Mouse (Mus musculus): ENCODE measurements around the gene Stat5a. TPM values are rescaled to one million over a fixed set of nuclear protein-coding genes. Genes with fewer than 3 reads are reported as not detected.

Stat5a gene
- total RNA-seq, 2 experiments from 2014 or later, result 5.3 to 7.5 TPM

DNA sequence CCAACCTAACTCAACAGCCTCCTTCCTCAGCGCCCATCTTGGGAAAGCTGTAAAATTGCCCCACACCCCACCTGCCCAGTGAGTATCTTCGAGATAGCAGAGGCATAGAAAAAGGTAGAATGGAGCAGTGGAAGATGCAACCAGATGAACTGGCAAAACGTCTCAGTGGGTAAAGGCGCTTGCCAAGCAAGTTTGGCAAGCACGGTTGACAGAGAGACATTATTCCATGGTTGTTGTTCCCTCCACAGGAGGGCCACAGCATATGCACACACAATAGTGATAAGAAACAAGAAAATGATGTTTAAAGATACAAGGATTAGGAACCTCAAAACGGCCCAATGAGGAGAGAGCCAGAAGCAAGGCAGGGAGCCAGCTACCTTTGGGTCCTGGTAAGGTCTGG, 1.2 kb upstream of the Stat5a start:
- ATAC-seq (replicated peaks; ENCODE audit: low FRiP score, poor library complexity, severe bottlenecking), result no peak

DNA sequence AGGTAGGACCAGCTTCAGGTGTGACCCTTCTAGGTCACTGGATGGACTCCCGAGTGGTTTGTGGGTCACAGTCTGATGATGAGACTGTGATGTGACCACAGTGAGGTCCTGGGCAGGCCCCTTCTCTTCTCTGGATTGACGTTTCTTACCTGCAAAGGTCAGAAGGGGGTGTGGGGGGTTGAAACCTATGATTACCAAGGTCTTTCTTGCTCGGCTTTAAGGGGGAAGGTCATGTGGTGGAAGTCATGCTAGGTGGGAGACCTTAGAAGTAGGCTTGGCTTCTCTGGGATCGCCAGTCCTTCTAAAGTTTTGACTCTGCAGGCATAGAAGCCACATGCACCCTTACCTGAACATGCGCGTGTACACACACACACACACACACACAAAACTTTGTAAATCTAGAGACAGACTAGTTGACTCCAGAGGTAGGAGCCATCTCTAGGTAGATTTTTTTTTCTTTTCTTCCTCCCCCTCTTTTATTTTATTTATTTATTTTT, 476 bp downstream of the Stat5a start:
- no peak for ATAC-seq (replicated peaks; ENCODE audit: low FRiP score, poor library complexity, severe bottlenecking)

DNA sequence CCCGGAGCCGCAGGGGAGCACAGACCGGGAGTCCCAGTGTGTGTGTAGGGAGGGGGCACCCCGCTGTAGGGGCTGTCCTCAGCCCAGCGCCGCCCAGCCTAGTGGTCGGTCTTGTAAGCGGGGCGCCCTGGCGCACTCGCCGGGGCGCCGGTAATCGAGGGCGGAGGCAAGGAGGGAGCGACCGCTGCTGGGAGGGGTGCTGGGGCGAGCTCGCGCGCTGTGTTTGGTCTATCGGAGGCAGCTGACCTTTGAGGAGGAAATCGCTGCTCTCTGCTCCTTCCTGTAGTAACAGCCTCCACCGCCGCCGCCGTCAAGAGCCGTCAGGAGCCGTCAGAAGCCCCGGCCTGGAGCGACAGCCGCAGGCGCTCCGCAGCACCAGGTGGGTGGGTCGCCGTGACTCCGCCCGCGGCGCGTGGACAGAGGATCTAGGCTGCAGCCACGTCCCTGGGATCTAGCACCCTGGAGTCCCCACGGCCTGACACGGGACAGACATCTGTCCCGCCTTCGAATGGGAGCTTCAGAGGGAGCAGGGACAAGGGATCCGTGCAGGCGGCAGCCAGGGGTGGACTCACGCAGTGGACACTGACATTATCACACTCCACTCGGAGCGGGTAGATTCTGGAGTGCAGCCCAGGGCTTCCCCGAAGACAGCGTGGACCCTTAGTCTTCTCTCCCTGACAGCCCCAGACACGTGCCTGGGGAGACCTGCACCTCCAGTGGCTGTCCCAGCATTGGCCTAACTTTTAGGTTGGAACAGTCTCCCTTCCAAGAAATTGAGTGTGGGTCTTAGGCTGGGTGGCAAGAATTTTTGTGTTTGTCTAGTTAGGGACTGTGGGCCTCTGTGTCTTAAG, 1.3 kb downstream of the Stat5a start:
- ATAC-seq (replicated peaks; ENCODE audit: low FRiP score, poor library complexity, severe bottlenecking), result peak; percentile 74

DNA sequence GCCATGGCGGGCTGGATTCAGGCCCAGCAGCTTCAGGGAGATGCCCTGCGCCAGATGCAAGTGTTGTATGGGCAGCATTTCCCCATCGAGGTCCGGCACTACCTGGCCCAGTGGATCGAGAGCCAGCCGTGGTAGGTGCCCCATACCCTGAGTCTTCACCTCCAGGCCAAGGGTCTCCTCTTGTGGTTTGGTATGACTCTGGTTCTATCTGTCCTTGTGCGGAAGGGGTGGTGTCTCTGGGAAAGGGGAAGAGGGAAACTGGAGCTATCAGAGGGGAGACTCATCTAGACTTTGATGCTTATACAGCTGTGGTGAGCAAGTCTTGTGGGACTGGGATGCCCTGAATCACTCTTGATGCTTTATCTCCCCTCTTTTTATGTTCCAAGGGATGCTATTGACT, 2.2 kb downstream of the Stat5a start:
- ATAC-seq (replicated peaks; ENCODE audit: low FRiP score, poor library complexity, severe bottlenecking), result 0 out of 2 replicates have a peak, but pooled peaks have one; percentile 5

DNA sequence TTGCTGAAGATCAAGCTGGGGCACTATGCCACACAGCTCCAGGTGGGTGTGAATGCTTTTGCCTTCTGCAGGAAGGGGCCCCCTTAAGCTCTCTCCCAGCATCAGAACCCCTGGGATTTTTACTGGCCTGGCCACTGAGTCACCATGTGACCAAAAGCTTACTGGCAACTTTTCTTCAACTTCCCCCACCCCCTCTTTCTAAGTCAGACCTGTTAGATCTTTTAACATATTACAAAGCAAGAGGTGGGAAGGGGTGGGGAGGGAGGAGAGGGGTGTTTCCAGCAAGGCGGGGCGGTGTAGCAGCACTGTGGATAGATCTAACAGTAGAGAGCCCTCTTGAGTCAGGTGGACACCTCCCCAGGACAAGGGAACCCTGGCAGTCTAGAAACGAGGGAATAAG, 2.7 kb downstream of the Stat5a start:
- ATAC-seq (replicated peaks; ENCODE audit: low FRiP score, poor library complexity, severe bottlenecking), result no peak

DNA sequence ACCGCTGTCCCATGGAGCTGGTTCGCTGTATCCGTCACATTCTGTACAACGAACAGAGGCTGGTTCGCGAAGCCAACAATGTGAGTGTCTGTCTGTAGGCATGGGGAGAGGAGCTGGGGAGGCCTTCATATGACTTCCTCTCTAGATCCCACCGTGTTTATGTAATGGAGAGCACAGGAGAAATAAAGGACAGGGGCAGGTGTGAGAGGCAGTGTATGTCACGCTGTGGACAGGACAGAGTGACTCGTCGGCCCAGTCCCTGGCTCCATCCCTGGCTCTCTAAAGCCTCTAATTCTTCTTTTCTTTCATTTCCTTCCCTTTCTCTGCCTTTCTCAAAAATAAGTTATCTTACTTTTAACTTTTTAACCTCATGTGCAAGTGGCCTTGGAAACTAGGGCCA, 4.0 kb downstream of the Stat5a start:
- ATAC-seq (replicated peaks; ENCODE audit: low FRiP score, poor library complexity, severe bottlenecking), result no peak

DNA sequence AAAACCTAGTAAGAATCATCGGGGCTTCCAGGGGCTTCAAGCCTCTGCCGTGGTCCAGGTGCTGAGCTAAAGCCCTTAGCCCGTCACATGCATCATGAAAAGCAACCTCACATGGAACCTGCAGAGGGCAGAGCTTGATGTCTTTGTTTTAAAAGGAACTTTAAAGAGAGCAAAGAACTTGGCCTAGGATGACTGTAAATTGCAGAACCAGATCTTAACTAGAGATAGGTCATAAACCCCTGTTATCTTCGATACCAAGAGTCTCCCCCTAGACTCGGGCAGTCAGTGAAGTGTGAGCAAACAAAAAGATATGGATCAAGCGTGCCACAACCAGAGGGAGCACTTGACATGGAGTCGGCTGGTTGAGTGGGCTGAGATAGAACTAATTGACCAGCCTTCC, 6.5 kb downstream of the Stat5a start:
- no peak for ATAC-seq (replicated peaks; ENCODE audit: low FRiP score, poor library complexity, severe bottlenecking)

DNA sequence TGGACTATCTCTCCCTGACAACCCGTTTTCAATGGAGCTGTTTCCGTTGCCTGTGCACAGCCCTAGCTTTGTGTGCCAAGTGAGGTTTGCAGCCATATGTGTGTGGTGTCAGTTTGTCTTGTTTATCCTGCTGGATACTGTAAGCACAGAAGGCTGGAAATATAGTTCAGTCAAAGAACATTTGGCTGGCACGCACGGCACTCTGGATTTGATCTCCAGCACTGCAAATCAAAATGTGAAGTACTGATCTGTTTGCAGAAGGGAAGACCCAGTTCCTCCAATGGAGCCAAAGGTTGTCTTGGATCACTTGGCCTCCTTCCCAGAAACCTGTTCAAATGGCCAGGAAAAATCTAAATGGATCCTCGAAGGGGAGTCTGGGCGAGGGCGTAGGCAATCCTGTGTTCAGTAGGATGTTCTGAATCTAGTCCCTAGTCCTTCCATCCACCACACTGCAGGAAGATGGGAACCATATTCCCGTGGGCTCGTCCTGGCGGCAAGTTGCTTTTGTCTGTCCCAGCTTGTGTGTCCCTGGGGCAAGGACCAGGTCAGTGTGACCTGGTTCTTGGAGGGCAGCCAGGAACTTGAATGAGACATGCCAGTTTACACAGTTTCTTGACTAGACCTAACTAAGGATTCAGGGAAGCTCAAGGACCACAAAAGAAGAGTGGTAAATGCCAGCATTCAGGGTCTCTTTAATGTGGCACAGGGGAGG, 11.3 kb downstream of the Stat5a start:
- no peak for ATAC-seq (replicated peaks; ENCODE audit: low FRiP score, poor library complexity, severe bottlenecking)

DNA sequence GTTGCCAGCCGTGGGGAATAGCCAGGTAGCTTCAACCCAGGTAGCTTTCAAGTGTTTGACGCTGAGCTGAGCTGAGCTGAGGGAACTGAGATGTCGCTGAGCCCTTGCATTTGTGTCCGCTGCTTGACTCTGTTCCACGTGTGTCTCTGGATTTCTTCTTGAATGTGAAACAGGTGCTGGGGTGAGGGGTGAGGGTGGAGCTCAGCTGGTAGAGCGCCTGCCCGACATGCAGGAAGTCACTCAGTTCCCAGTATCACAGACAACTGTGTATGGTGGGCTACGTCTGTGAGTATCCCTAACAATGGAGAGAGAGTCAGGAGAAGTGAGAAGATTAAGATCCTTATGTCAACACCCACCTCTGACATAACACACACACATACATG, 11.8 kb downstream of the Stat5a start:
- no peak for ATAC-seq (replicated peaks; ENCODE audit: low FRiP score, poor library complexity, severe bottlenecking)

DNA sequence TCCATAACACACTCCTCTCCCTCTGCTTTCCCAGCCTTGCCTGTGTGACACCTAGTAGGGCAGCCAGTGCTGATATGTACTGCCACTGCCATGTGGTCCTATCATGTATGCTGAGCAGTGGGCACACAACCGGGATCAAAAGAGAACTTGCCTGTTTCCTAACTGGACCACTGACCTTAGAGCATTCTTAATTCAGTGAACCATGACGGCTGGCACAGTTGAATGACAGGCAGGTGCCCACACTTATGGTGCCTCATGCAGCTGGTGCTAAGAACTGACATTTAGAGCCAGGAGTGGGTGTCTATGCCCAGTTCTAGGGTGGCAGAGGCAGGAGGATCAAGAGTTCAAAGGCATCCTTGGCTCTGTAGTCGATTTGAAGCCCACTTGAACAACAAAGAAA, 16.6 kb downstream of the Stat5a start:
- no peak for ATAC-seq (replicated peaks; ENCODE audit: low FRiP score, poor library complexity, severe bottlenecking)

DNA sequence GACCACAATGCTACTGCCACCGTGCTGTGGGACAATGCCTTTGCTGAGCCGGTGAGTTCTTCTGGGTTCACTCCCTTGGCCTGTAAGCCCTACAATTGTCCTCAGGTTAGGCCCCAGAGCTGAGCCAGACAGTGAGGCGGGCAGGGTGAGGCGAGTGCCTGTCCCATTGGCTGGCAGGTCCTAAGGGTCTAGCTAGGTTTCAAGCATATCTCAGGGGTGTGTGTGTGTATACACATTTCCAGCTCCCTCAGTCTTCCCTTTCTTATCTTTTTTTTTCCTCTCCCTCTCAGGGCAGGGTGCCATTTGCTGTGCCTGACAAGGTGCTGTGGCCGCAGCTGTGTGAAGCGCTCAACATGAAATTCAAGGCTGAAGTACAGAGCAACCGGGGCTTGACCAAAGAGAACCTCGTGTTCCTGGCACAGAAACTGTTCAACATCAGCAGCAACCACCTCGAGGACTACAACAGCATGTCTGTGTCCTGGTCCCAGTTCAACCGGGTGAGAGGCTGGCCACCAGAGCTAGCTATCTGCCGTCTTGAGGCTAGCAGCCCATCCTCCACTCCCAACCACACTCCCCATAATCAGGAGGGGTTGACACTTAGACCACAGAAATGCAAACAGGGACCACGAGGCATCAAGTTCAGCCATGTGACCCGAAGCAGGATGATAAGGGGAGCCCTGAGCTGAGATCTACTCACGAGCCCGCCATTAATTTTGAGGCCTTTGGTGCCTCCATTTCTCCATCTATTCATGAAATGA, 20.3 kb downstream of the Stat5a start:
- ATAC-seq (replicated peaks; ENCODE audit: low FRiP score, poor library complexity, severe bottlenecking), result peak; percentile 57

DNA sequence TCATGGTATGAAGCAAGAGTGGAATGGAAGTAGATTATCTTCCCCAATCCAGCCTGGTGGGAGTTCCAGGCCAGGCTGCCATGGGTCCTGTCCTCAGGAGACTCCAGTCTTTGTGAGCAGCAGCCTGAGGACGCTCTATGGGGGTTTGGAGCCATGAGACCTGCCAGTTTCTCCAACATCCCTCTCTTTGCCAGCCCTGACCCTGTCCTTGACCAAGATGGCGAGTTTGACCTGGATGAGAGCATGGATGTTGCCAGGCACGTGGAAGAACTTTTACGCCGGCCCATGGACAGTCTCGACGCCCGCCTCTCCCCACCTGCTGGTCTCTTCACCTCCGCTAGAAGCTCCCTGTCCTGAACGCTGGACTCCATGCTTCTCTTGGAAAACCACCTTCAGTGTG, 24.5 kb downstream of the Stat5a start:
- no peak for ATAC-seq (replicated peaks; ENCODE audit: low FRiP score, poor library complexity, severe bottlenecking)

DNA sequence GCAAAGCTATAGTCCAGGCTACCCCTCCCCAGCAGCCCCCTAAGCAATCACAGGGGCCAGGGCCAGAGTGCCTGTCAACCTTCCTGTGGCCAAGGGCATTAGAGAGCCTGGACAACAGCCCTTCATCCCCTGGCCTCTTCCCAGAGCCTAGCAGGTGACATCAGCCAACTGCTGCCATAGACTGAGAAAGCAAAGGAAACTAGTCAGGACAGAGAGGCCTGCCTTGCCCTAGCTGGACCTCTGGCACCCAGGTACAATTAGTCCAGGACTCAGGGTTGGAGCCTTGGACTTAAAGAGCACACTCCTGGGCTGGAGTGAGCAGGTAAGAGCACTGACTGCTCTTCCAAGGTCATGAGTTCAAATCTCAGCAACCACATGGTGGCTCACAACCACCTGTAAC, 26.3 kb downstream of the Stat5a start:
- no peak for ATAC-seq (replicated peaks; ENCODE audit: low FRiP score, poor library complexity, severe bottlenecking)

DNA sequence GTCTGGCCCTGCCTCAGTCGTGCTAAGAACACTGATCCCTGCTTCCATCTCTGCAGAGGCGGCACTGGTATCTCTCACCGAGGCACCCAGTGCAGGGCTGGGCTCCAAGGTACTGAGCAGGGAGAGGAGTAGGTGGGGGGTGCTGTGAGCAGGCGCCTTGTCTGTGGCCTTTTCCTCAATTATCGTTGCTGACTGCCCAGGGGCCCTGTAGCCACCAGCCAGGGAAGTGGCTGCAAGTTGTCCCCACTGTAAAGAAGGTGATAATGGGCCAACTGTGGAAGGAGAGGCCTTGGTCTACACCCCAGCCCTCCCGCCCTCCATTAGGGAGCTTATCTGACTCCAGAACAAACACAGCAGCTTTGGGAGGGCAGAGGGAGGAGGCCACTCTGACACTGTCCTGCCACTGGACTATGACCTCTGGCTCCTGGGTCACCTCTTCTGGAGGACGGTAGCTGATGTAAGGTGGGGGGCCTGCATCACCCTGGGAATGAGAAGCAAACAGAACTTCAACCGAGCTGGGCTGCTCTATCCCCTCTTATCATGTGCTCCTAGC, 27.1 kb downstream of the Stat5a start:
- peak; percentile 71 for ATAC-seq (replicated peaks; ENCODE audit: low FRiP score, poor library complexity, severe bottlenecking)

DNA sequence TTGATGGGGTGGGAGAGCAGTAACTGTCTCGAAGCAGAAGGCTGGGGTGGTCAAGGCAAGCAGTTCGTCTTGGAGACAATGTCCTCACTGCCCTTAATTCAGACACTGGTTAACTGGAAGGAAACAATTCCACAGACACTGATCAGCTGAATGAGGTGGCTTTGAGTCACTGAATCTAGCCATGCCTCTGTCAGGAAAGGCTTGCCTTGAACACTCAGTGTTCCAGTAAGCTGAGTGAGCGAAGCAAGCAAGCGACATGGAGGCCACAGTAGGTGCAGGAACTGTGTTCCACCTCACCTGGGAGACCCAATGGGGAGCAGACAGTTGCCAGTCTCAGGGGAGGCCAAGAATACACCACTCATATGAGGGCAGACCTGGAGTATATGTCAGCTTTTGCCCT, 28.1 kb downstream of the Stat5a start:
- no peak for ATAC-seq (replicated peaks; ENCODE audit: low FRiP score, poor library complexity, severe bottlenecking)

DNA sequence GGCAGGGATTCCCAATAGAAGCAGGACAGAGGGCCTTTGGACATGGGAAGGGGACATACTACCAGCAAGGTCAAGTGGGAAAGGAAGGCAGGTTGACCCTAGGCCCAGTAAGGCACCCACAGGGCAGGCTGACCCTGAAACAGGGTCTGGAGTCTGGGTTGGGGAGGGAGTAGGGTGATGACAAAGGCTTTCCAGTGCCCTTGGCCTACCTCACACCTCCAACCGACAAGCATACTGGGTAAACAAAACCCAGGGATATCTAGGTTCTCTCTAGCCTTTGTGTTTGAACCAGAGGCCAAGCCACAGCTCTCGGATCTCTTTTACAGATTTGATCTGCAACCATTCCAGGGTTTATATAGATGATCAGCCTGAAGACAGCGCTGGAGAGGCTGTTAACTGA, 28.6 kb downstream of the Stat5a start:
- no peak for ATAC-seq (replicated peaks; ENCODE audit: low FRiP score, poor library complexity, severe bottlenecking)

DNA sequence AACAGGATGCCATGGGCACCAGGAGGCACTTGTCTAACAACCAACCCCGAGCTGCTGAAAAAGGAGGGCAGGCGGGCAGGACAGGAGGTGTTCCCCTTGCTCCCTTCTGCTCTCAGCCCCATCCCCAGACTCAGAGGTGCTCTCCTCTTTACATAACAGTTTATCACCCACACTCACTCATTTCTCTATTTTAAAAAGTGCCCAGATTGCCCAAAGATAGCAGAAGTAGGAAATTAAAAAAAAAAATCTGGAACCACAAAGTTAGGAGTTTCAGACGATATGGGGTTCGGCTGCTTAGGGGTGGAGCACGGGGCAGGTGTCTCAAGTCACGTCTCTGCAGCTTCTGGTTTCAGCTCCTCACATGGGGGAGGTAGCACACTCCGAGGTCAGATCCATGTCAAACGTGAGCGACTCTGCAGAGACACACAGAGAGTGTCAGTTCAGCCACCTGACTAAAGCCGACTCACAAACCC, 29.2 kb downstream of the Stat5a start:
- no peak for ATAC-seq (replicated peaks; ENCODE audit: low FRiP score, poor library complexity, severe bottlenecking)

DNA sequence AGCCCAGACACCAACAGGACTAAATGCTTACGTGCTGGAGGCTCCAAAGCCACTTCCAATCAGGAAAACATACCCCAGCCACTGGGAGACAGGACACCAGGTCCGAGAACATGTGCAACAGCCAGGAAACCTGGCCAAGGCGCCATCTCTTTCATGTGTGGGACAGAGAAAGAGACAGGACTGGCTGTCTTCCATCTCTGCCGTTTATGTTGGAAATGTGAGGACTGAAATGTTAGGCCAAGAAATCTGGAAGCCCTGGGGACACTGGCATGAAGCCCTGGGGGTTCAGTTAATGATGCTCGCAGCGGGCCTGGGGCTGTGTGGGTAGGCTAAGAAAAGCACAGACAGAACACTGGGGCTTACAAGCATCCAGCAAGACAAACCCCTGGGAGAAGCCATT, 31.3 kb downstream of the Stat5a start:
- ATAC-seq (replicated peaks; ENCODE audit: low FRiP score, poor library complexity, severe bottlenecking), result no peak

DNA sequence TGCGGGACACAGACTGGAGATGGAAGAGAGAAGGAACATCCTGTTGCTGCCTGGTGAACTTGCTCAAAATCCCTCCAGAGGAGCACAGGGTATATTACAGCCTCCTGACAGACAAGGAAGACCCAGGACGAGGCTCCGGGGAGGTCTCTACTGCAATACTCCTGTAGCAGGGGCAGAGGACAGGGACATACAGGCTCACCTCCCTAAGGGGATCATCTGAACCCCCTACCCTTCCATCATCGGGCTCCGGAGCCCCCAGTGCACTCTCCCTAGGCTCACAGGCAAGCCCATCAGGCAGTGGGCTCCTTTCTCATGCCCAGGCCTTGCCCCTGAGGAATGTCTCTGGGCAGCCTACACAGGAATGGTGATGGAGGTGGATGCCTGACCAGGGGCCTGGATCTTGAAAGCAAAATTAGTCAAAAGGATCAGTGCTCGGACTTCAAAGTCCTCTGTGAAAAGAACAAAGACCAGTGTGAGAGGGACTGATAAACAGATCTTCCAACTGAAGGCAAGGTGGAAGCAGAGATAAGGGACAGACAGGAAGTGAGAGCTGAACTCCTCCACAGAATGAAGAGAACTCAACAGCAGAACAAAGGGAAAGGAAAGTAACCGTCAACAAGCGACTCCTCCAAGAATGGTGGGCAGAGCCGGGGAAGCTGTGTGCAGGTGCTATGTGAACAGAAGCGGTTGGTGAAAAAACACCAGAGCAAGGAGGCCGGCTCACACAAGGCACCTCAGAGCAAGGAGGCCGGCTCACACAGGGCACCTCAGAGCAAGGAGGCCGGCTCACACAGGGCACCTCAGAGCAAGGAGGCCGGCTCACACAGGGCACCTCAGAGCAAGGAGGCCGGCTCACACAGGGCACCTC, 32.3 kb downstream of the Stat5a start:
- peak; percentile 60 for ATAC-seq (replicated peaks; ENCODE audit: low FRiP score, poor library complexity, severe bottlenecking)

Data from erythroid progenitor cell, adult 5-6 weeks (primary cell).